Mouse (Mus musculus): Measurements from ENCODE around the gene Tmem35b.

- no peak for TF ChIP-seq CTCF (conservative IDR thresholded peaks at IDR 0.05; ENCODE audit: low read length)
- TF ChIP-seq POU5F1 (IDR thresholded peaks at IDR 0.05; ENCODE audit: borderline replicate concordance, low read length) = no peak
Measured at GRCm38 (mm10) chr4:127091188-127091587, 32.3 kb upstream of the Tmem35b start.

All from E14TG2a.4 (cell line).